Mouse (Mus musculus) erythroblast, adult 5-6 weeks (primary cell): ENCODE results near the gene Ccdc34. TPM values are rescaled to one million over a fixed set of nuclear protein-coding genes. Genes with fewer than 3 reads are reported as not detected.
A peak's percentile ranks its signal among the peaks of the same experiment; 100 is the strongest.

Source experiments
- ATAC-seq: replicated peaks from 2 replicates; pipeline ENCODE4 v1.8.0; 2016; ENCODE audit warnings: moderate number of reproducible peaks, mild to moderate bottlenecking, moderate TSS enrichment, inconsistent platforms; ENCODE audit not compliant: poor library complexity, low FRiP score, severe bottlenecking
- total RNA-seq, 2 experiments: library from RNA; stranded (forward) in 1 of 2; stranded (reverse) in 1 of 2; fragments of 150-400 nt in 1 of 2; fragments of 200-764, 138-1000 nt in 1 of 2; gene quantifications; 2 replicates each; pipeline versions ENCODE4 v1.2.3 to v1.2.4; 2015 to 2017; ENCODE audit warnings: low replicate concordance in 2 of 2

Ccdc34 gene
- total RNA-seq, 2 experiments from 2014 or later = 19.7 to 42.1 TPM

- ATAC-seq = no peak
Observed at GRCm38 (mm10) chr2:109993404-109993803, 24.2 kb upstream of the Ccdc34 start.

GRCm38 (mm10) chr2:109995061-109995460, 22.6 kb upstream of the Ccdc34 start:
- no peak for ATAC-seq

GRCm38 (mm10) chr2:109996411-109996810, 21.2 kb upstream of the Ccdc34 start:
- ATAC-seq = no peak

GRCm38 (mm10) chr2:110004668-110005067, 12.9 kb upstream of the Ccdc34 start:
- ATAC-seq = no peak

- no peak for ATAC-seq
Observed at GRCm38 (mm10) chr2:110005164-110005563, 12.5 kb upstream of the Ccdc34 start.

- ATAC-seq = no peak
Observed at GRCm38 (mm10) chr2:110005596-110006239, 11.9 kb upstream of the Ccdc34 start.

- peak; percentile 77 for ATAC-seq
Observed at GRCm38 (mm10) chr2:110007423-110008267, 10.0 kb upstream of the Ccdc34 start.

GRCm38 (mm10) chr2:110009449-110009848, 8.2 kb upstream of the Ccdc34 start:
- ATAC-seq = no peak

GRCm38 (mm10) chr2:110012184-110012725, 5.4 kb upstream of the Ccdc34 start:
- no peak for ATAC-seq

GRCm38 (mm10) chr2:110017087-110017486, 530 bp upstream of the Ccdc34 start:
- ATAC-seq = no peak

GRCm38 (mm10) chr2:110019656-110020055, 2.0 kb downstream of the Ccdc34 start:
- ATAC-seq = no peak

GRCm38 (mm10) chr2:110020430-110020829, 2.8 kb downstream of the Ccdc34 start:
- ATAC-seq = no peak

- ATAC-seq = no peak
Observed at GRCm38 (mm10) chr2:110036265-110036664, 18.6 kb downstream of the Ccdc34 start.

GRCm38 (mm10) chr2:110036665-110037064, 19.0 kb downstream of the Ccdc34 start:
- ATAC-seq = no peak

GRCm38 (mm10) chr2:110037221-110037620, 19.6 kb downstream of the Ccdc34 start:
- no peak for ATAC-seq

GRCm38 (mm10) chr2:110038341-110038740, 20.7 kb downstream of the Ccdc34 start:
- no peak for ATAC-seq

GRCm38 (mm10) chr2:110042861-110043760, 25.5 kb downstream of the Ccdc34 start:
- no peak for ATAC-seq

GRCm38 (mm10) chr2:110058424-110058823, 40.8 kb downstream of the Ccdc34 start:
- ATAC-seq = no peak

- ATAC-seq = no peak
Observed at GRCm38 (mm10) chr2:110063131-110063530, 45.5 kb downstream of the Ccdc34 start.

- no peak for ATAC-seq
Observed at GRCm38 (mm10) chr2:110068916-110069315, 51.3 kb downstream of the Ccdc34 start.
